Comparison of ENCODE assay signal across 15 mouse cellular contexts in the genomic region with DNA sequence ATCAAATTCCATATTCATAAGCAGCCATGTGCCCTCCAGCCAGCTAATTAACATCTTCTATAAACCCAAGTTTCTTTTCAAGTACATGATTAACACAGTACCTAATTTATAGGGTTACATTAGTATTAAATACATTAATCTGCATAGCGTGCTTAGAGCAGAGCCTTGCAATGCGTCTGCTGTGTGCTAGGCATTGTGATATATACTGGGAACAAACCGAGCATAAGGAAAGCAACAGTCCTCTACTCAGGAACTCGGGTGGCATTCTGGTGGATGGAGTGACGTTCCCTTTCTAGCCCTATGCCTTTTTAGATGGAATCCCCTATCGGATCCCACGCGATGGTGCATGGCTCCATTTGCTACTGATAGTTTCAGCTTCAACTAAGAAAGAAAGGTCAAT.
"Had no signal": no experiment of that assay in that cellular context is flagged by ENCODE, and none has a peak within 500 bp of the region (broad histone marks: within the 10 kb centered on the region; RNA-seq: fewer than 3 reads in every experiment).

No protein-coding gene starts in this region.

- H3K9ac ChIP-seq: liver, embryonic 15.5 days had no signal

- H3K9me3 ChIP-seq: limb, embryonic 10.5 days; liver, embryonic 15.5 days had no signal

- H3K4me1 ChIP-seq: liver, embryonic 15.5 days had no signal

- DNase-seq: kidney, adult 18-20 months; kidney, postnatal 10 days; kidney, postnatal 4 days; lung, adult 2 months; lung, postnatal 36 days; midbrain, embryonic 14.5 days; right cerebral cortex, adult 18-20 months; right cerebral cortex, postnatal 25 days; spleen, adult 18-20 months; thymus, postnatal 36 days had no signal

- H3K36me3 ChIP-seq: liver, embryonic 15.5 days had no signal

- ATAC-seq: lung, postnatal 0 days had no signal

- H3K27me3 ChIP-seq: liver, embryonic 15.5 days had no signal

- H3K27ac ChIP-seq: left cerebral cortex, adult 2 months; limb, embryonic 10.5 days; liver, embryonic 15.5 days had no signal

- H3K4me3 ChIP-seq: left cerebral cortex, adult 2 months; limb, embryonic 10.5 days; liver, embryonic 15.5 days had no signal

- H3K4me2 ChIP-seq: liver, embryonic 11.5 days; liver, embryonic 15.5 days had no signal
